Comparison of ENCODE assay signal across 22 mouse cellular contexts in the genomic region with DNA sequence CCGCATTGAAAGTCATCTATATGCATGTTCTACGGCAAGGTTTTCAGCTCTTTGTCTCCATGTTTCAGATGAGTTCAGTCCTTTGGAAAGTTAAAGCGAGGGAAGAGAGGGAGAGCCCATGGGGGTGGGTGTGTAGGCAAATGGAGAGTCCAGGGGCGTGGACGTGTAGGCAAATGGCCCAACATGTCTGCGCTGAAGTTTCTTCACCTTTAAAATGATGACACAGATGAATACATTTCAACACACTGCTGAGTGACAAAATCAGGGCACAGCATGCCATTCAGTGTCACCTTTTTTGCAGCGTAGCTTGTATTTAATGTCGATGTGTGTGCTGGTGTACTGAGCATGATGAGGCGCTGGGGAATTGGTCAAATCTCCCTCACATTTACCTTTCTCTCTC. TPM values are rescaled to one million over a fixed set of nuclear protein-coding genes. Genes with fewer than 3 reads are reported as not detected.
DNase-seq lines count a peak whose midpoint lies in the region; ATAC-seq and TF ChIP-seq lines count a peak whose summit lies in the region.
"Had no signal": no experiment of that assay in that cellular context is flagged by ENCODE, and none has a peak within 500 bp of the region (broad histone marks: within the 10 kb centered on the region; RNA-seq: fewer than 3 reads in every experiment).

No protein-coding gene starts in this region.

- no peak for DNase-seq in heart, adult 18-20 months
- DNase-seq in testis, postnatal 10 days (ENCODE audit: low spot score) = no peak
- no peak for DNase-seq in liver, postnatal 0 days
- DNase-seq in cerebellum, adult 11-12 months = no peak
- DNase-seq: adrenal gland, adult 2 months; adrenal gland, postnatal 25 days; B cell, adult 2 months; cerebellum, adult 11 months; cerebellum, adult 9-10 months; cerebellum, postnatal 25 days; gastrocnemius, postnatal 36 days; heart, postnatal 14 days had no signal

- H3K27ac ChIP-seq in heart, embryonic 14.5 days (replicated peaks in 1 of 2; ENCODE audit: control insufficient read depth in 1 of 2, insufficient read depth in 1 of 2, low read depth in 2 of 2, low read length in 2 of 2) = no peak overlapping the region
- 0 out of 2 replicates have a peak overlapping the region, but pooled peaks have one; percentile 14 for H3K27ac ChIP-seq in testis, adult 2 months (ENCODE audit: control insufficient read depth, insufficient read depth, low read depth, low read length)
- H3K27ac ChIP-seq in liver, postnatal 0 days (ENCODE audit: low read depth) = peak overlapping the region; percentile 22; the same call in 1 of the 2 replicates
- no peak overlapping the region for H3K27ac ChIP-seq in kidney, embryonic 14.5 days (ENCODE audit: low read depth, low read length)
- H3K27ac ChIP-seq in hindbrain, embryonic 12.5 days = no peak overlapping the region
- H3K27ac ChIP-seq: embryonic facial prominence, embryonic 12.5 days; forebrain, embryonic 15.5 days; heart, embryonic 13.5 days; hindbrain, embryonic 14.5 days had no signal

- H3K9ac ChIP-seq in heart, embryonic 14.5 days (ENCODE audit: low read length) = no peak overlapping the region
- H3K9ac ChIP-seq in liver, postnatal 0 days (replicated peaks) = no peak overlapping the region
- no peak overlapping the region for H3K9ac ChIP-seq in kidney, embryonic 14.5 days (ENCODE audit: low read depth, low read length)
- no peak overlapping the region for H3K9ac ChIP-seq in hindbrain, embryonic 12.5 days
- H3K9ac ChIP-seq: embryonic facial prominence, embryonic 12.5 days; forebrain, embryonic 15.5 days; heart, embryonic 13.5 days; hindbrain, embryonic 14.5 days had no signal

- ATAC-seq in heart, embryonic 14.5 days (ENCODE audit: insufficient number of reproducible peaks, insufficient read depth, low FRiP score, low read depth) = no peak
- ATAC-seq in liver, postnatal 0 days = peak; percentile 25; the same call in 1 of the 2 replicates
- no peak for ATAC-seq in kidney, embryonic 14.5 days (ENCODE audit: low FRiP score, low TSS enrichment)
- ATAC-seq in hindbrain, embryonic 12.5 days (ENCODE audit: low FRiP score) = no peak
- ATAC-seq: CD4-positive, CD25-positive, alpha-beta regulatory T cell, adult 4 months; forebrain, embryonic 15.5 days had no signal

- peaks cover 38% of the 10 kb centered on the region for H3K27me3 ChIP-seq in heart, embryonic 14.5 days (ENCODE audit: control insufficient read depth, insufficient read depth, low read length)
- H3K27me3 ChIP-seq in testis, adult 2 months (ENCODE audit: control insufficient read depth, insufficient read depth, low read length) = no peaks in the 10 kb centered on the region
- no peaks in the 10 kb centered on the region for H3K27me3 ChIP-seq in liver, postnatal 0 days (ENCODE audit: insufficient read depth, low read length)
- H3K27me3 ChIP-seq in kidney, embryonic 14.5 days (ENCODE audit: control insufficient read depth, insufficient read depth, low read length) = no peaks in the 10 kb centered on the region
- H3K27me3 ChIP-seq in hindbrain, embryonic 12.5 days = no peaks in the 10 kb centered on the region
- H3K27me3 ChIP-seq: embryonic facial prominence, embryonic 12.5 days; forebrain, embryonic 15.5 days had no signal

- no peak overlapping the region for H3K4me3 ChIP-seq in heart, embryonic 14.5 days (ENCODE audit: control insufficient read depth in 1 of 2, insufficient read depth in 1 of 2, low read depth in 1 of 2, low read length in 2 of 2)
- H3K4me3 ChIP-seq in testis, adult 2 months (ENCODE audit: control insufficient read depth, low read depth, low read length) = no peak overlapping the region
- no peak overlapping the region for H3K4me3 ChIP-seq in liver, postnatal 0 days (ENCODE audit: low read depth, low read length)
- no peak overlapping the region for H3K4me3 ChIP-seq in kidney, embryonic 14.5 days (ENCODE audit: low read length)
- H3K4me3 ChIP-seq in hindbrain, embryonic 12.5 days = no peak overlapping the region
- H3K4me3 ChIP-seq: embryonic facial prominence, embryonic 12.5 days; forebrain, embryonic 15.5 days; heart, embryonic 13.5 days had no signal

- H3K4me1 ChIP-seq in heart, embryonic 14.5 days (ENCODE audit: control insufficient read depth in 2 of 2, insufficient read depth in 2 of 2, low read length in 2 of 2) = peaks cover 9 to 15% of the 10 kb centered on the region in 2 experiments
- H3K4me1 ChIP-seq in testis, adult 2 months (ENCODE audit: control insufficient read depth, insufficient read depth, low read length) = no peaks in the 10 kb centered on the region; the same call in 1 of the 2 replicates
- peaks cover 4% of the 10 kb centered on the region; the same call in 1 of the 2 replicates for H3K4me1 ChIP-seq in liver, postnatal 0 days (ENCODE audit: insufficient read depth)
- no peaks in the 10 kb centered on the region for H3K4me1 ChIP-seq in kidney, embryonic 14.5 days (ENCODE audit: control insufficient read depth, insufficient read depth, low read length)
- H3K4me1 ChIP-seq in hindbrain, embryonic 12.5 days = peaks cover 21% of the 10 kb centered on the region
- H3K4me1 ChIP-seq: embryonic facial prominence, embryonic 12.5 days had no signal

- peak overlapping the region; percentile 11; the same call in 1 of the 2 replicates for H3K4me2 ChIP-seq in heart, embryonic 14.5 days (ENCODE audit: low read length)
- peak overlapping the region; percentile 19; the same call in 1 of the 2 replicates for H3K4me2 ChIP-seq in liver, postnatal 0 days (ENCODE audit: low read depth, low read length)
- no peak overlapping the region for H3K4me2 ChIP-seq in kidney, embryonic 14.5 days (replicated peaks; ENCODE audit: low read depth, low read length)
- H3K4me2 ChIP-seq in hindbrain, embryonic 12.5 days (replicated peaks) = no peak overlapping the region
- H3K4me2 ChIP-seq: embryonic facial prominence, embryonic 12.5 days; forebrain, embryonic 15.5 days; hindbrain, embryonic 14.5 days had no signal

- no peaks in the 10 kb centered on the region for H3K9me3 ChIP-seq in heart, embryonic 14.5 days (ENCODE audit: control insufficient read depth, low read length)
- H3K9me3 ChIP-seq in liver, postnatal 0 days (ENCODE audit: low read length) = no peaks in the 10 kb centered on the region
- no peaks in the 10 kb centered on the region for H3K9me3 ChIP-seq in kidney, embryonic 14.5 days (ENCODE audit: control insufficient read depth, low read length)
- no peaks in the 10 kb centered on the region for H3K9me3 ChIP-seq in hindbrain, embryonic 12.5 days (replicated peaks)
- H3K9me3 ChIP-seq: embryonic facial prominence, embryonic 12.5 days; forebrain, embryonic 15.5 days; heart, embryonic 13.5 days had no signal

- no peak for TF ChIP-seq CTCF in testis, adult 2 months (IDR thresholded peaks at IDR 0.05; ENCODE audit: control insufficient read depth, insufficient read depth, insufficient replicate concordance, low read depth, low read length)
- TF ChIP-seq CTCF in liver, postnatal 0 days (IDR thresholded peaks at IDR 0.05; ENCODE audit: low read depth) = no peak

- no peak for TF ChIP-seq EP300 in liver, postnatal 0 days (IDR thresholded peaks at IDR 0.05; ENCODE audit: low read depth)

- no peaks in the 10 kb centered on the region for H3K36me3 ChIP-seq in heart, embryonic 14.5 days (ENCODE audit: control insufficient read depth, insufficient read depth, low read length)
- no peaks in the 10 kb centered on the region for H3K36me3 ChIP-seq in testis, adult 2 months (ENCODE audit: control insufficient read depth, insufficient read depth, low read length)
- no peaks in the 10 kb centered on the region for H3K36me3 ChIP-seq in liver, postnatal 0 days (replicated peaks; ENCODE audit: insufficient read depth, low read length)
- no peaks in the 10 kb centered on the region for H3K36me3 ChIP-seq in kidney, embryonic 14.5 days (ENCODE audit: control insufficient read depth, insufficient read depth, low read length)
- no peaks in the 10 kb centered on the region for H3K36me3 ChIP-seq in hindbrain, embryonic 12.5 days
- H3K36me3 ChIP-seq: embryonic facial prominence, embryonic 12.5 days; forebrain, embryonic 15.5 days; heart, embryonic 13.5 days had no signal

- no peak for TF ChIP-seq POLR2A in testis, adult 2 months (IDR thresholded peaks at IDR 0.05; ENCODE audit: control insufficient read depth, low read depth, low read length)

- WGBS in heart, embryonic 14.5 days = 69% methylated on average over 9 of the region's 9 CpGs
- 66% methylated on average over 9 of the region's 9 CpGs for WGBS in liver, postnatal 0 days (ENCODE audit: insufficient replicate concordance)
- WGBS in kidney, embryonic 14.5 days = 88% methylated on average over 9 of the region's 9 CpGs
- 85% methylated on average over 9 of the region's 9 CpGs for WGBS in hindbrain, embryonic 12.5 days

RNA-seq across cellular contexts. Expression of gene Lrp8, which starts 54.6 kb away (rescaled TPM):
- 0.26 and 0.76 TPM in 2 replicates for polyA plus RNA-seq in heart, embryonic 14.5 days (2014; fragmentation: Nextera tagmentation; extraction: Ambion mirVana)
- 1 to 10 TPM in 1 of 2 experiments, under 1 TPM in 1; 0.72 to 1.1 TPM for total RNA-seq in heart, adult 18-20 months (2021)
- 87.5 and 89.2 TPM in 2 replicates for polyA plus RNA-seq in testis, adult 2 months (2012; rRNA removed)
- polyA plus RNA-seq in liver, postnatal 0 days (2015; fragmentation: Nextera tagmentation; extraction: Ambion mirVana) = 0.61 and 0.63 TPM in 2 replicates
- polyA plus RNA-seq in kidney, embryonic 14.5 days (2014; fragmentation: Nextera tagmentation; extraction: Ambion mirVana) = 3.6 and 4.2 TPM in 2 replicates
- polyA plus RNA-seq in hindbrain, embryonic 12.5 days (2016; fragmentation: Nextera tagmentation; extraction: Ambion mirVana) = 46.7 and 52.6 TPM in 2 replicates
- total RNA-seq: gastrocnemius, adult 8-10 months had no signal

Comparison
In these comparisons a context has a peak if more than half of its experiments do, and no peak if none do; other contexts are left out.
1. H3K27ac ChIP-seq: peak in testis, adult 2 months (single experiment) and liver, postnatal 0 days (single experiment); none in heart, embryonic 14.5 days (0 of 2), kidney, embryonic 14.5 days (single experiment) and hindbrain, embryonic 12.5 days (single experiment).
2. H3K4me2 ChIP-seq: peak in heart, embryonic 14.5 days (single experiment) and liver, postnatal 0 days (single experiment); none in kidney, embryonic 14.5 days (single experiment) and hindbrain, embryonic 12.5 days (single experiment).